Mouse (Mus musculus) lung, adult 2 months (tissue): ENCODE data around the gene Lrrc74a.

Experiments used
- CTCF ChIP-seq: fragments of 200-500 bp; IDR thresholded peaks from 2 replicates; pipeline ENCODE4 v1.5.1; 2011; ENCODE audit warnings: mild to moderate bottlenecking, low read length, control low read depth; ENCODE audit not compliant: insufficient read depth
- POLR2A ChIP-seq: fragments of 200-500 bp; IDR thresholded peaks from 2 replicates; pipeline ENCODE4 v1.6.1; 2011; ENCODE audit warnings: low read depth, mild to moderate bottlenecking, control low read depth, low read length, borderline replicate concordance; ENCODE audit errors: extremely low read depth

DNA sequence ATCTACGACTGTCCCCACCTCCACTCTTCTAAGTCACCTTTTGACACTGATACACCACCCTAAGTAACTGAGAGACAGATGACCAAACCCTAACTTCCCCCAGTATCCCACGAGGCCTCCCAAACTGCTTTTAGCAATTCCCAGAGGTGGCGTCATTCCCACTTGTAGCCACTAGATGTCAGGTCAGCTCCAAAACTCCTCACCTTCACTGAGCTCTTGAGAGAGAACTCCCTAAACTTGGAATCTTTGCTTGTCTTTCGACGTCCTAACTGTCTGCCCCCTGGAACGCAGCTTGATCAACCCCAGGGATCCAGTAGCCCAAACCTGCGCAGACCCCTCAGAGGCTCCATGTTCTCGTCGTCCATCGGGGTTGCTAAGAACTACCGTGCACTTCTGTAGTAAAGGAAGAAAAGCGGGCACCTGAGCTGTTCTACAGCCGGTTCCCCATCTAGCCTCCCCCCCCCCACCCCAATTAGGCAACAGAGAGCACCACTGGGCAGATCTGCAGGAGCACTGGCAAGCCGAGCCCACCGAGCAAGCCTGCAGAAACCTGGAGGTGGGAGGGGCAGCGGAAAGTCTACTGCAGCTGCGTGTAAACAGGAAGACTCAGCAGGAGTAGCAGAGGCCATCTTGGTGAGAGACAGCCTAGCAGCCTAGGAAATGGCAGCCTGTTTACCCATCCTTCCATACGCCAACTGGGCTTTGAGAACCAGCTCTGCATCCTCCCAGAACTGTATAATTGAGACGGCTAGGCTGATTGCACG is 33.9 kb downstream of the Lrrc74a start:
- TF ChIP-seq CTCF (peak; percentile 73), POLR2A (no peak)
